Mouse (Mus musculus): ENCODE measurements at regions not wholly inside any gene's neighbourhood (a gene's known extent, or its start where the extent isn't known, plus 50 kb on each side); places are given as distances from the start of the nearest gene placed in this dataset.

DNA sequence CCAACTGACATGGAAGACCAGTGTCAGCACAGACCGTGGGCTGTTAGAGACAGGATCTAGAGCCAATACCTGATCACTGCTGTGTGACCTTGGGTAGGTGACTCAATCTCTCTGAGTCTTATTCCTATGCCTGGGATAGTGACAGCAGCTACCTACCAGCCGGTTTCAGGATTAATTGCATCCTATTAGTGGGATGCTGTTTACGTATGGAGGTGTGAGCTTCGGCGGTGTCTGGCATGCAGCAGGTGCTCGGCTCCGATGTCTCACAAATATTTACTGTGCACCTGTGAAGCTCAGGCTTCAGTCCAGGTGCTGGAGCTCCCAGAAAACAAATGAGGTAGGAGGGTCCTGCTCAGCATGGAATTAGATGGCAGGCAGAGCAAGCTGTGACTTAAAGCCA lies 118.2 kb downstream of the Kif26a start:
- no peak for TF ChIP-seq POLR2A (IDR thresholded peaks at IDR 0.05; ENCODE audit: low read depth, low read length)
- TF ChIP-seq CTCF (IDR thresholded peaks at IDR 0.05; ENCODE audit: extremely low read depth, insufficient read length, insufficient replicate concordance, low read depth, low read length), result no peak
